Mouse (Mus musculus): ENCODE measurements at regions not wholly inside any gene's neighbourhood (a gene's known extent, or its start where the extent isn't known, plus 50 kb on each side); places are given as distances from the start of the nearest gene placed in this dataset.

GRCm38 (mm10) chr13:111921142-111922035 lies 112.6 kb upstream of the Map3k1 start:
- TF ChIP-seq EP300 (IDR thresholded peaks at IDR 0.05; ENCODE audit: insufficient read depth, low read depth, low read length) (no peak), POLR2A (IDR thresholded peaks at IDR 0.05; ENCODE audit: insufficient read depth, low read length) (no peak)

All from ES-Bruce4 (cell line).